Mouse (Mus musculus) heart, embryonic 12.5 days (tissue): Measurements from ENCODE around the gene Mex3a. TPM values are rescaled to one million over a fixed set of nuclear protein-coding genes. Genes with fewer than 3 reads are reported as not detected.
A peak's percentile ranks its signal among the peaks of the same experiment; 100 is the strongest.
"Not testable (repeated sequence)": the region's sequence is repeated elsewhere in the genome, so short reads cannot be mapped to it uniquely, and the experiment has no call there.

Source experiments
- ATAC-seq: fragments of 200-750 bp; cut with Nextera tagmentation; 2 replicates; pipeline ENCODE4 v1.8.0; 2017; ENCODE audit warnings: moderate TSS enrichment, moderate library complexity; ENCODE audit not compliant: insufficient number of reproducible peaks, low FRiP score
- H3K27ac ChIP-seq: fragments of 300-500 bp; sonication (generic); 2 replicates; pipeline ENCODE4 v1.5.1; 2016; ENCODE audit warnings: mild to moderate bottlenecking, moderate library complexity; ENCODE audit not compliant: poor library complexity, severe bottlenecking
- H3K27me3 ChIP-seq: fragments of 300-500 bp; sonication (generic); replicated peaks from 2 replicates; pipeline ENCODE4 v1.6.1; 2016; ENCODE audit warnings: mild to moderate bottlenecking, moderate library complexity
- H3K36me3 ChIP-seq: fragments of 300-500 bp; sonication (generic); 2 replicates; pipeline ENCODE4 v1.6.1; 2016; ENCODE audit warnings: mild to moderate bottlenecking, moderate library complexity
- H3K4me1 ChIP-seq: fragments of 300-500 bp; sonication (generic); replicated peaks from 2 replicates; pipeline ENCODE4 v1.6.1; 2016; ENCODE audit warnings: mild to moderate bottlenecking
- H3K4me2 ChIP-seq: fragments of 300-500 bp; sonication (generic); 2 replicates; pipeline ENCODE4 v1.6.1; 2016; ENCODE audit warnings: mild to moderate bottlenecking, moderate library complexity
- H3K4me3 ChIP-seq: fragments of 300-500 bp; sonication (generic); 2 replicates; pipeline ENCODE4 v1.5.1; 2016; ENCODE audit warnings: mild to moderate bottlenecking
- H3K9ac ChIP-seq: fragments of 300-500 bp; sonication (generic); 2 replicates; pipeline ENCODE4 v1.6.1; 2016; ENCODE audit warnings: mild to moderate bottlenecking, moderate library complexity
- H3K9me3 ChIP-seq: fragments of 300-500 bp; sonication (generic); replicated peaks from 2 replicates; pipeline ENCODE4 v1.6.1; 2016; ENCODE audit warnings: mild to moderate bottlenecking, moderate library complexity
- whole genome bisulfite sequencing: fragments of 180-500 bp; shearing (Covaris S2); methylation state at CpG from one replicate; pipeline ENCODE4 v1.1.7; 2016; 5-methylcytosine and 5-hydroxymethylcytosine counted together
- microRNA counts: library from miRNA; unstranded; fragments of <30 nt; microRNA quantifications from one replicate; lab custom pipeline; 2017
- microRNA-seq: library from miRNA; unstranded; fragments of <30 nt; microRNA quantifications from one replicate; pipeline ENCODE4, GENCODE M21; 2017
- polyA plus RNA-seq: library from polyadenylated mRNA; unstranded; fragments of >200 nt; fragmentation: Nextera tagmentation; extraction: Ambion mirVana; gene quantifications from 2 replicates; pipeline ENCODE4 v1.2.1, GENCODE M21; 2016

The Mex3a gene
- polyA plus RNA-seq, 1 experiment from 2014 or later = 11.8 TPM

GRCm38 (mm10) chr3:88575540-88575939 lies 43.3 kb downstream of the Mex3a start, which contains the start of gene Ssr2:
Gene Ssr2, plus strand, starts transcription at chr3:88575876.
- WGBS = 79% methylated on average over 3 of the region's 3 CpGs
- ATAC-seq = no peak
- Histone ChIP-seq H3K27me3 (no peaks in the 10 kb centered on the region), H3K9ac (no peak within 1 kb of the TSS), H3K27ac (no peak within 1 kb of the TSS), H3K4me2 (no peak within 1 kb of the TSS), H3K4me3 (no peak within 1 kb of the TSS), H3K4me1 (peaks cover 10% of the 10 kb centered on the region), H3K36me3 (peaks cover under 1% of the 10 kb centered on the region; the same call in 1 of the 2 replicates), H3K9me3 (no peaks in the 10 kb centered on the region)

GRCm38 (mm10) chr3:88577846-88578245 lies 45.7 kb downstream of the Mex3a start:
- H3K9me3 ChIP-seq, ATAC-seq, H3K4me3 ChIP-seq, H3K27ac ChIP-seq, H3K9ac ChIP-seq, H3K27me3 ChIP-seq, H3K4me2 ChIP-seq: not testable (repeated sequence)
- Histone ChIP-seq H3K36me3 (peaks cover 22% of the 10 kb centered on the region), H3K4me1 (peaks cover 17% of the 10 kb centered on the region)
- WGBS = 84% methylated on average over 5 of the region's 5 CpGs

- Histone ChIP-seq H3K4me3 (peak overlapping the region; percentile 99), H3K27ac (no peak overlapping the region), H3K4me2 (peak overlapping the region; percentile 94), H3K4me1 (peaks cover 17% of the 10 kb centered on the region), H3K9me3 (no peaks in the 10 kb centered on the region), H3K36me3 (peaks cover 31% of the 10 kb centered on the region), H3K27me3 (no peaks in the 10 kb centered on the region), H3K9ac (0 out of 2 replicates have a peak overlapping the region, but pooled peaks have one; percentile 99)
- ATAC-seq = no peak
- WGBS = 43% methylated on average over 8 of the region's 8 CpGs
Observed at GRCm38 (mm10) chr3:88578498-88579424, 46.6 kb downstream of the Mex3a start.

- peak overlapping the region; percentile 94 for H3K4me2 ChIP-seq
- H3K4me1 ChIP-seq = peaks cover 17% of the 10 kb centered on the region
- no peaks in the 10 kb centered on the region for H3K27me3 ChIP-seq
- WGBS = under 1% methylated on average over 34 of the region's 34 CpGs
- peaks cover 39% of the 10 kb centered on the region for H3K36me3 ChIP-seq
- no peaks in the 10 kb centered on the region for H3K9me3 ChIP-seq
- ATAC-seq = peak; percentile 81
- peak overlapping the region; percentile 99 for H3K9ac ChIP-seq
- peak overlapping the region; percentile 99 for H3K4me3 ChIP-seq
- peak overlapping the region; percentile 68 for H3K27ac ChIP-seq
Observed at GRCm38 (mm10) chr3:88579454-88580117, 47.4 kb downstream of the Mex3a start.

- no peak overlapping the region for H3K27ac ChIP-seq
- H3K4me3 ChIP-seq = no peak overlapping the region
- H3K4me2 ChIP-seq = no peak overlapping the region
- peaks cover 73% of the 10 kb centered on the region for H3K36me3 ChIP-seq
- ATAC-seq = no peak
- H3K9me3 ChIP-seq = no peaks in the 10 kb centered on the region
- no peak overlapping the region for H3K9ac ChIP-seq
- H3K4me1 ChIP-seq = peaks cover 12% of the 10 kb centered on the region
- no peaks in the 10 kb centered on the region for H3K27me3 ChIP-seq
- WGBS = 92% methylated on average over 6 of the region's 6 CpGs
Observed at GRCm38 (mm10) chr3:88585769-88586168, 53.6 kb downstream of the Mex3a start.

GRCm38 (mm10) chr3:88586640-88587039 lies 54.4 kb downstream of the Mex3a start:
- Histone ChIP-seq H3K4me2 (no peak overlapping the region), H3K27ac (no peak overlapping the region), H3K9ac (no peak overlapping the region), H3K36me3 (peaks cover 64% of the 10 kb centered on the region), H3K27me3 (no peaks in the 10 kb centered on the region), H3K4me3 (no peak overlapping the region), H3K9me3 (no peaks in the 10 kb centered on the region), H3K4me1 (peaks cover 17% of the 10 kb centered on the region)
- WGBS = 91% methylated on average over 5 of the region's 5 CpGs
- no peak for ATAC-seq

GRCm38 (mm10) chr3:88590246-88590645 lies 58.1 kb downstream of the Mex3a start:
- ATAC-seq = no peak
- no peak overlapping the region for H3K27ac ChIP-seq
- 40% methylated on average over 5 of the region's 5 CpGs for WGBS

More at GRCm38 (mm10) chr3:88590246-88590645, 58.1 kb downstream of the Mex3a start:
- no peak overlapping the region for H3K4me2 ChIP-seq
- H3K9ac ChIP-seq = no peak overlapping the region
- no peaks in the 10 kb centered on the region for H3K27me3 ChIP-seq
- H3K4me1 ChIP-seq = peaks cover 37% of the 10 kb centered on the region
- peaks cover 34% of the 10 kb centered on the region for H3K36me3 ChIP-seq
- H3K4me3 ChIP-seq = no peak overlapping the region
- H3K9me3 ChIP-seq = no peaks in the 10 kb centered on the region

MicroRNA genes within 50 kb of the gene (microRNA counts, 519-probe panel; counts per million panel counts)
- microRNA mmu-miR-1905 (lab: Ali Mortazavi, UCI) = not detected

Small RNA genes within 50 kb of the gene (microRNA-seq; reads per million reads assigned to microRNA genes)
- gene Mir1905 = not detected

Other genes with a start within 250 kb of the Mex3a start
- not detected in 2 replicates for gene Gm38392, start 245.2 kb upstream of the Mex3a start, polyA plus RNA-seq
- 12.7 and 15.0 TPM in 2 replicates for gene Tsacc, start 235.4 kb upstream of the Mex3a start, polyA plus RNA-seq
- gene Cct3, start 235.3 kb upstream of the Mex3a start, polyA plus RNA-seq = 426 and 439 TPM in 2 replicates
- gene Glmp, start 207.4 kb upstream of the Mex3a start, polyA plus RNA-seq = 167 and 172 TPM in 2 replicates
- 1.4 and 1.9 TPM in 2 replicates for gene Tmem79, start 196.2 kb upstream of the Mex3a start, polyA plus RNA-seq
- 53.9 and 57.5 TPM in 2 replicates for gene Smg5, start 196.1 kb upstream of the Mex3a start, polyA plus RNA-seq
- 3.6 and 4.3 TPM in 2 replicates for gene Paqr6, start 167.8 kb upstream of the Mex3a start, polyA plus RNA-seq
- 0.10 TPM in 1 of 2 replicates, not detected in the other for gene Bglap3, start 159.7 kb upstream of the Mex3a start, polyA plus RNA-seq
- gene Bglap2, start 153.7 kb upstream of the Mex3a start, polyA plus RNA-seq = not detected in 2 replicates
- not detected in 2 replicates for gene Bglap, start 147.9 kb upstream of the Mex3a start, polyA plus RNA-seq
- 100 and 104 TPM in 2 replicates for gene Pmf1, start 122.1 kb upstream of the Mex3a start, polyA plus RNA-seq
- 14.1 and 14.3 TPM in 2 replicates for gene Slc25a44, start 107.3 kb upstream of the Mex3a start, polyA plus RNA-seq
- gene Sema4a, start 71.2 kb upstream of the Mex3a start, polyA plus RNA-seq = 0.92 and 1.3 TPM in 2 replicates
- gene Lmna, start 22.4 kb upstream of the Mex3a start, polyA plus RNA-seq = 108 and 113 TPM in 2 replicates
- 0.55 TPM in 1 of 2 replicates, not detected in the other for gene Rab25, start 15.9 kb downstream of the Mex3a start, polyA plus RNA-seq
- gene Lamtor2, start 20.7 kb downstream of the Mex3a start, polyA plus RNA-seq = 108 and 114 TPM in 2 replicates
- 46.5 and 47.9 TPM in 2 replicates for gene Ubqln4, start 21.4 kb downstream of the Mex3a start, polyA plus RNA-seq
- 181 and 185 TPM in 2 replicates for gene Ssr2, start 43.5 kb downstream of the Mex3a start, polyA plus RNA-seq
- 84.5 and 91.8 TPM in 2 replicates for gene Arhgef2, start 73.6 kb downstream of the Mex3a start, polyA plus RNA-seq
- not detected in 2 replicates for gene Rxfp4, start 120.7 kb downstream of the Mex3a start, polyA plus RNA-seq
- gene Khdc4, start 153.4 kb downstream of the Mex3a start, polyA plus RNA-seq = 75.3 and 75.6 TPM in 2 replicates
- gene Rit1, start 184.4 kb downstream of the Mex3a start, polyA plus RNA-seq = 45.9 and 46.5 TPM in 2 replicates
- 18.4 and 20.0 TPM in 2 replicates for gene Syt11, start 242.8 kb downstream of the Mex3a start, polyA plus RNA-seq